Mouse (Mus musculus): ENCODE results near the gene Dus3l. TPM values are rescaled to one million over a fixed set of nuclear protein-coding genes. Genes with fewer than 3 reads are reported as not detected.

Dus3l gene
- polyA plus RNA-seq, 1 experiment from 2014 or later: 34.6 TPM

DNA sequence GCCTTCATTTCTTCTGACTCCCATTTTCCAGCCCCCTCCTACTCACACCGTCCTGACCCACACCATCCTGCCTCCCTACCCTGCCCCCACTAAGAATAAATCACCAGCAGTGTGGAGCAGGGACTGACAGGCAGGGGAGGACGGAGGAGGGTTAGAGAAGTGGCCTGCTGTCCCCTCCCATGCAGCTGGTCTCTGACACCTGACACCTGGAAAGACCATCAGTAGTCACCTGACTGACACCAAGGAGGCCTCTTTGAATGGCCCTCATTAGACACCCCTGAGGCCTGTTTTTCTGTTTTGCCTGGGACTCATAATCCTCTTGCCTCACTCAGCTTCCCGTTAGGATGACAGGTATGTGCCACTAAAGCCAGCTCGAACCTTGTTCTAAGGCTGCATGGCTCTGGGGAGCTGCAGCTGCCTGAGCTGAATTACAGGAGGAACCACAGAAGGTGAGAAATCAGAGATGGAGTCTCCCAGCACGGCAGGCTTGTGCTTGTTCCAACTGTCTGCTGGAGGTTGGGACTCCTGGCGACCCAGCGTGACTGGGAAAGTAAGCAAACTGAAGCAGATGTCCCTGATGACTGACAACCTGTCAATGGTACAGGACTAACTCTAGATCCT lies 37.4 kb upstream of the Dus3l start:
- Histone ChIP-seq H3K27me3 (ENCODE audit: control insufficient read depth, insufficient read depth, low read length) (no peaks in the 10 kb centered on the region), H3K36me3 (ENCODE audit: control insufficient read depth, insufficient read depth, low read length) (peaks cover 9% of the 10 kb centered on the region), H3K9me3 (ENCODE audit: control insufficient read depth, low read length) (no peaks in the 10 kb centered on the region), H3K4me3 (ENCODE audit: low read depth, low read length) (no peak overlapping the region), H3K4me2 (no peak overlapping the region), H3K27ac (ENCODE audit: low read depth, low read length) (no peak overlapping the region), H3K9ac (ENCODE audit: low read length) (no peak overlapping the region), H3K4me1 (ENCODE audit: control insufficient read depth, insufficient read depth, low read length) (no peaks in the 10 kb centered on the region; the same call in 1 of the 2 replicates)
- 0 out of 2 replicates have a peak, but pooled peaks have one; percentile 6 for ATAC-seq (ENCODE audit: low FRiP score)
- 15% methylated on average over 7 of the region's 7 CpGs for whole genome bisulfite sequencing
- DNase-seq (ENCODE audit: low spot score, missing footprints): peak; percentile 75

DNA sequence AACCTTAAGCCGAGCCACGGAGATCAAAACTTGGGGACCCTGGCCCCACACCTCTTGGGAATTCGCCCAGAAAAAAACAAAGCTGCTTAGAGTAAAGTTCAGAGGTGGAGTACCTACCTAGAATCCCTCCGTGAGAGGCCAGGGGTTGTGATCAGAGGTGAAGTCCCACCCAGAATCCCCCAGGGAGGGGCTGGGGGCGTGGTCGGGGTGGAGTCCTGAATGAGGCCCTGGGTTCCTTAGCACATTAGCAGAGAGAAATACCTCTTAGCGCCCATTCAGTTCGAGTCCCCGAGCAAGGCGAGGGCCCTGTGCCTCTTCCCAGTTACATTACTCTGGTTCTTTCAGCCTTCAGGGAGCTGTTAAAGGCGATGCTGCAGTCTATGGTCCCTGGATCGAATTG lies 36.9 kb upstream of the Dus3l start:
- DNase-seq (ENCODE audit: low spot score, missing footprints): no peak
- Histone ChIP-seq H3K9ac (ENCODE audit: low read length) (no peak overlapping the region), H3K4me2 (no peak overlapping the region), H3K36me3 (ENCODE audit: control insufficient read depth, insufficient read depth, low read length) (peaks cover 4% of the 10 kb centered on the region), H3K4me3 (ENCODE audit: low read depth, low read length) (no peak overlapping the region), H3K9me3 (ENCODE audit: control insufficient read depth, low read length) (no peaks in the 10 kb centered on the region), H3K27ac (ENCODE audit: low read depth, low read length) (no peak overlapping the region), H3K4me1 (ENCODE audit: control insufficient read depth, insufficient read depth, low read length) (no peaks in the 10 kb centered on the region; the same call in 1 of the 2 replicates), H3K27me3 (ENCODE audit: control insufficient read depth, insufficient read depth, low read length) (no peaks in the 10 kb centered on the region)
- ATAC-seq (ENCODE audit: low FRiP score): no peak
- 12% methylated on average over 12 of the region's 12 CpGs for WGBS

DNA sequence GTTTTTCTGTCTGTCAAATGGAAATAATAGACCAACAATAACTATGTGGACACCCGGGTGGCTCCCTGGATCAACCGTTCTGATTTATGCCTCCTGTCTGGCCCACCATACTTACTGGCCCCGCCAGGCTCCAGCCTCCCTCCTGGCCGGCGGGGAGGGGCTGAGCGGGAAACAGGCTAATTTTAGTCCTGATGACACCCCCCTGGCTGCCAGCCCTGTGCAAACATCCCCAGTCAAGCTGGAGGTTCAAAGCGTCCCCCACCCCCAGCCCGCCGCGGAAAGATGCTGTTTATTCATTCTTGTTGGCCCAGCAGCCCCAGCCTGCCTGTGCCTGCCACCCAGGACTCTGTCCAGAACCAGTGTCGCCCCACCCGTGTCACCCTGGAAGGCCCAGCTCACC lies 36.4 kb upstream of the Dus3l start:
- DNase-seq (ENCODE audit: low spot score, missing footprints) (no peak), ATAC-seq (ENCODE audit: low FRiP score) (no peak)
- Histone ChIP-seq H3K4me2 (no peak overlapping the region), H3K9me3 (ENCODE audit: control insufficient read depth, low read length) (no peaks in the 10 kb centered on the region), H3K4me3 (ENCODE audit: low read depth, low read length) (no peak overlapping the region), H3K4me1 (ENCODE audit: control insufficient read depth, insufficient read depth, low read length) (no peaks in the 10 kb centered on the region; the same call in 1 of the 2 replicates), H3K27ac (ENCODE audit: low read depth, low read length) (no peak overlapping the region), H3K9ac (ENCODE audit: low read length) (no peak overlapping the region), H3K27me3 (ENCODE audit: control insufficient read depth, insufficient read depth, low read length) (no peaks in the 10 kb centered on the region), H3K36me3 (ENCODE audit: control insufficient read depth, insufficient read depth, low read length) (peaks cover 2% of the 10 kb centered on the region)
- WGBS: 35% methylated on average over 12 of the region's 12 CpGs

DNA sequence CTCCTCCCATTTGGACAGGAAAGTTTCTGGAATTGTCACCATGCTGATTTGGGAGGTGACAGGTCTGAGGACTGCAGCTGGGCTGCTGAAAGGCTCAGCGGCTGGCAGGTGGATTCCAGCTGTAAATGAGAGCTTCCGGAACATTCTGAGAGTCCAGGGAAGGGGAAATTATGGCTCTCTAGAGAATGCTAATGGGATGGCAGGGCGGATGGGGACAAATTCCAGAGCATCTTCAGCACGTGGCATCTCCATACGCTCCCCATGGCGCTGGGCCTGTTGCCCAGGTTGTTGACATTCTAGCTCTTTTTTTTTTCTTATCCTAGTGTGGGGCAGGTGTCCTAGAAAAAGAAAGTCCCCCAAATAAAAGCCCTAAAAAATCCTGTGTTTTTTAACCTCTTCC lies 35.4 kb upstream of the Dus3l start:
- no peaks in the 10 kb centered on the region for H3K36me3 ChIP-seq (ENCODE audit: control insufficient read depth, insufficient read depth, low read length)
- WGBS: 66% methylated on average over 6 of the region's 6 CpGs
- H3K9ac ChIP-seq (ENCODE audit: low read length): no peak overlapping the region
- no peak overlapping the region for H3K4me2 ChIP-seq
- no peaks in the 10 kb centered on the region for H3K9me3 ChIP-seq (ENCODE audit: control insufficient read depth, low read length)
- H3K4me1 ChIP-seq (ENCODE audit: control insufficient read depth, insufficient read depth, low read length): no peaks in the 10 kb centered on the region; the same call in 1 of the 2 replicates
- no peaks in the 10 kb centered on the region for H3K27me3 ChIP-seq (ENCODE audit: control insufficient read depth, insufficient read depth, low read length)
- H3K27ac ChIP-seq (ENCODE audit: low read depth, low read length): no peak overlapping the region
- DNase-seq (ENCODE audit: low spot score, missing footprints): no peak
- no peak overlapping the region for H3K4me3 ChIP-seq (ENCODE audit: low read depth, low read length)
- ATAC-seq (ENCODE audit: low FRiP score): no peak

DNA sequence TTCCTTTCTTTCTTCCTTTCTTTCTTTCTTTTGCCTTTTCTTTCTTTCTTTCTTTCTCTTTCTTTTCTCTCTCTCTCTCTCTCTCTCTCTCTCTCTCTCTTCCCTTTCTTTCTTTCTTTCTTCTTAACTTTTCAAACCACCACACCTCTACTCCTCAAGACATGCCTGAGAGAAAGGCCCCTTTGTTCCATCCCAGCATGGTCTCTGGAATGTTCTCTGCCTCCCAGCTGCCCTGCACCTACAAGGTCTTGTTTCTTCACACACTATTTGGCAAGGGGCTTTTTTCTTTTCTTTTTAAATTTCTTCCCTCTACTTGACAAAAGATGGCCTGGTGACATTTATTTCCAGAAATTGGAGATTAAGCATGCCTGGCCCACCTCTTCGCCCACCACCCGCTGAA lies 34.9 kb upstream of the Dus3l start:
- ATAC-seq (ENCODE audit: low FRiP score) (no peak), DNase-seq (ENCODE audit: low spot score, missing footprints) (no peak)
- Histone ChIP-seq H3K9ac (ENCODE audit: low read length) (no peak overlapping the region), H3K27me3 (ENCODE audit: control insufficient read depth, insufficient read depth, low read length) (no peaks in the 10 kb centered on the region), H3K4me3 (ENCODE audit: low read depth, low read length) (no peak overlapping the region), H3K36me3 (ENCODE audit: control insufficient read depth, insufficient read depth, low read length) (no peaks in the 10 kb centered on the region), H3K4me1 (ENCODE audit: control insufficient read depth, insufficient read depth, low read length) (no peaks in the 10 kb centered on the region; the same call in 1 of the 2 replicates), H3K9me3 (ENCODE audit: control insufficient read depth, low read length) (no peaks in the 10 kb centered on the region), H3K4me2 (no peak overlapping the region), H3K27ac (ENCODE audit: low read depth, low read length) (no peak overlapping the region)
- WGBS: 53% methylated on average over 2 of the region's 2 CpGs

DNA sequence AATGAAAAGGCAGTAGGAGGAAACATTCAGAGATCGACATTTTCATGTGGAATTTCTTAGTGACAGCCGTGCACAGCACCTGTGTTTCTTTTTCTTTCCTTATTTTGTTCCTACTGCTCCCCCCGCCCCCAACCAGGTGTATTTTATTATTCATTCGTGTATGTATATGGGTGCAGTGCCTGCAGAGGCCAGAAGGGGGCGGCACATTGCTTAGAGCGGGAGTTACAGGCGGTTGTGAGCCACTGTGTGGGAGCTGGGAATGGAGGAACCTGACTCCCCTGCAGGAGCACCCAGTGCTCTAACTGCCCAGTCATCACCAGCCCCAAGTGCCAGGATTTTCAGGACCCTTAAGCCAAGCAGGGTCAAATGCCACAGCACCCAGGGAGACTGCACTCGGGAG lies 28.0 kb upstream of the Dus3l start:
- H3K4me1 ChIP-seq (ENCODE audit: control insufficient read depth, insufficient read depth, low read length): no peaks in the 10 kb centered on the region
- no peak overlapping the region for H3K9ac ChIP-seq (ENCODE audit: low read length)
- H3K4me3 ChIP-seq (ENCODE audit: low read depth, low read length): no peak overlapping the region
- H3K9me3 ChIP-seq (ENCODE audit: control insufficient read depth, low read length): no peaks in the 10 kb centered on the region
- ATAC-seq (ENCODE audit: low FRiP score) (no peak), DNase-seq (ENCODE audit: low spot score, missing footprints) (no peak)
- no peak overlapping the region for H3K4me2 ChIP-seq
- H3K27me3 ChIP-seq (ENCODE audit: control insufficient read depth, insufficient read depth, low read length): no peaks in the 10 kb centered on the region
- WGBS: 46% methylated on average over 8 of the region's 8 CpGs
- no peak overlapping the region for H3K27ac ChIP-seq (ENCODE audit: low read depth, low read length)
- H3K36me3 ChIP-seq (ENCODE audit: control insufficient read depth, insufficient read depth, low read length): no peaks in the 10 kb centered on the region

DNA sequence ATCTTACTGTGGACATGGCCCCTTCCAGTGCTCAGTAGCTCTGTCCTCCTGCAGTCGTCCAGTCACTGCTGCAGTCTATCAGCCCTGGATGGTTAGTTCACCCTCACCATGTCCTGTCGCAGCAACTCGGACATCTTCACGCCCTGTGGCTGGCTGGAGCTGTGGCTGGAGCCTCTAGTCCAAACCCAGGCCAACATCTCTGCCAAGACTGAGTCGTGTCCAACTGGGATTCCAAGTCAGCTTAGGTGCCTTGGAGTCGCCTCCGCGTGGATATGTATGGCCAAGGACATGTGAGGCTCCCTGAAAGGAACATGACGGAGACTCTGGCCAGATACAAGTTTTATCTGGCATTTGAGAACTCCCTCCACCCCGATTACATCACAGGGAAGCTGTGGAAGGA lies 26.3 kb upstream of the Dus3l start:
- Histone ChIP-seq H3K9ac (ENCODE audit: low read length) (no peak overlapping the region), H3K4me2 (no peak overlapping the region), H3K9me3 (ENCODE audit: control insufficient read depth, low read length) (no peaks in the 10 kb centered on the region), H3K4me3 (ENCODE audit: low read depth, low read length) (no peak overlapping the region), H3K27me3 (ENCODE audit: control insufficient read depth, insufficient read depth, low read length) (no peaks in the 10 kb centered on the region), H3K36me3 (ENCODE audit: control insufficient read depth, insufficient read depth, low read length) (no peaks in the 10 kb centered on the region), H3K4me1 (ENCODE audit: control insufficient read depth, insufficient read depth, low read length) (no peaks in the 10 kb centered on the region), H3K27ac (ENCODE audit: low read depth, low read length) (no peak overlapping the region)
- no peak for DNase-seq (ENCODE audit: low spot score, missing footprints)
- 80% methylated on average over 10 of the region's 10 CpGs for WGBS
- ATAC-seq (ENCODE audit: low FRiP score): no peak

DNA sequence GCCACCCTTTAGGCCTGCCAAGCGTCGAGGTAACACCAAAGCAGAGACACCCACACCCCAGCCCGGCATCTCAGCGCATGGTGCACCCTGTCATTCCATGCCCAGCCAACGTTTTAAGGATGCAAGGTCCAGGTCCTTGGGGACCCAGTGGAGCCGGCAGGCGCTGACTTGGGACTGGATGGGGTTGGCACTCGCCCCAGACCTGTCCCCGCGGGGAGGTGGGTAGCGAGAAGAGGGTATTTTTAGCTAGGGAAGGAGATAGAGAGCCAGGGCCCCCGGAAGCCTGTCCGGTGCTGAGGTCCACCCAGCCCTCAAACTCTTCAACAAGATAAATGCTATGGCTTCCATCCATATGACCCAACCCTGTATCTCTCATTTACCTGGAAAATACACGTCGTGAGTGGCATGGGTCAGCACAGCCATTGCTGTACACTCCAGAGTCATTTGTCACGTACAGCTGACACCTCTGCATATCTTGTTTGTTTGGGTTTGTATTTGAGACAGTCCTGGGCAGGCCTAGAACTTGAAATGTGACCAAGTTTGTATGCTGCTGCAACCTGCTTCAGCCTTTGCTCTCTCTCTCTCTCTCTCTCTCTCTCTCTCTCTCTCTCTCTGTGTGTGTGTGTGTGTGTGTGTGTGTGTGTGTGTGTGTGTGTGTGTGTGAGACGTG lies 24.3 kb upstream of the Dus3l start:
- Histone ChIP-seq H3K27me3 (ENCODE audit: control insufficient read depth, insufficient read depth, low read length) (no peaks in the 10 kb centered on the region), H3K4me3 (ENCODE audit: low read depth, low read length) (no peak overlapping the region), H3K27ac (ENCODE audit: low read depth, low read length) (no peak overlapping the region), H3K4me2 (no peak overlapping the region), H3K9ac (ENCODE audit: low read length) (no peak overlapping the region), H3K4me1 (ENCODE audit: control insufficient read depth, insufficient read depth, low read length) (no peaks in the 10 kb centered on the region), H3K9me3 (ENCODE audit: control insufficient read depth, low read length) (no peaks in the 10 kb centered on the region), H3K36me3 (ENCODE audit: control insufficient read depth, insufficient read depth, low read length) (no peaks in the 10 kb centered on the region)
- 85% methylated on average over 17 of the region's 17 CpGs for WGBS
- no peak for ATAC-seq (ENCODE audit: low FRiP score)
- DNase-seq (ENCODE audit: low spot score, missing footprints): peak; percentile 54

DNA sequence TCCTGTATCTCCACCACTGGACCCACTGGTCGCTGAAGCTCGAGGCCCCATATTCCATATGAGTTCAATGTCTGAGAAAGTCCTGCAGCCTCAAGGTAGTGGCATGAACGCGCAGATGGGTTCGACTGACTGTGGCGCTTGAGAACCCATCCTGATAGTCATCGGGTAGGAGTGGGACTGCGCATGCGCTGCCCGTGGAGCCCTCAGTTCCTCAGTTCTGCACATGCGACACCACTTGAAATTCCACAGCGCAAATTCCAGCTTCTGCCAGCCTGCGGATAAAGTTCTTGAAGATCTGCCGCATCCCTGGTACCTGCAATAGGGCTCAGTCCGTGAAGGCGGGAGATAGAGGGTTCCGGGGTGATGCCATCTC lies 23.8 kb upstream of the Dus3l start:
- Histone ChIP-seq H3K36me3 (ENCODE audit: control insufficient read depth, insufficient read depth, low read length) (no peaks in the 10 kb centered on the region), H3K27me3 (ENCODE audit: control insufficient read depth, insufficient read depth, low read length) (no peaks in the 10 kb centered on the region), H3K4me1 (ENCODE audit: control insufficient read depth, insufficient read depth, low read length) (no peaks in the 10 kb centered on the region), H3K4me3 (ENCODE audit: low read depth, low read length) (no peak overlapping the region), H3K9ac (ENCODE audit: low read length) (no peak overlapping the region), H3K9me3 (ENCODE audit: control insufficient read depth, low read length) (no peaks in the 10 kb centered on the region), H3K27ac (ENCODE audit: low read depth, low read length) (no peak overlapping the region), H3K4me2 (no peak overlapping the region)
- ATAC-seq (ENCODE audit: low FRiP score) (no peak), DNase-seq (ENCODE audit: low spot score, missing footprints) (peak; percentile 77)
- whole genome bisulfite sequencing: 79% methylated on average over 17 of the region's 17 CpGs

Data from midbrain, embryonic 11.5 days (tissue).